Mouse (Mus musculus) lung, embryonic 15.5 days (tissue): ENCODE measurements around the gene Slc12a5. TPM values are rescaled to one million over a fixed set of nuclear protein-coding genes. Genes with fewer than 3 reads are reported as not detected.

ENCODE experiments used
- ATAC-seq: fragments of 200-750 bp; cut with Nextera tagmentation; 2 replicates; pipeline ENCODE4 v1.8.0; 2017; ENCODE audit warnings: moderate number of reproducible peaks, borderline replicate concordance; ENCODE audit not compliant: low FRiP score, low TSS enrichment; ENCODE audit errors: extremely low read depth
- H3K27ac ChIP-seq: fragments of 300-500 bp; sonication (generic); 2 replicates; pipeline ENCODE4 v1.5.1; 2015; ENCODE audit warnings: moderate library complexity, mild to moderate bottlenecking, inconsistent platforms
- H3K27me3 ChIP-seq: fragments of 300-500 bp; sonication (generic); 2 replicates; pipeline ENCODE4 v1.6.1; 2015; ENCODE audit warnings: inconsistent platforms
- H3K36me3 ChIP-seq: fragments of 300-500 bp; sonication (generic); 2 replicates; pipeline ENCODE4 v1.6.1; 2015; ENCODE audit warnings: inconsistent platforms
- H3K4me1 ChIP-seq: fragments of 300-500 bp; sonication (generic); 2 replicates; pipeline ENCODE4 v1.6.1; 2015; ENCODE audit warnings: inconsistent platforms
- H3K4me2 ChIP-seq: fragments of 300-500 bp; sonication (generic); 2 replicates; pipeline ENCODE4 v1.6.1; 2015; ENCODE audit warnings: inconsistent platforms, mild to moderate bottlenecking, moderate library complexity
- H3K4me3 ChIP-seq: fragments of 300-500 bp; sonication (generic); 2 replicates; pipeline ENCODE4 v1.5.1; 2015; ENCODE audit warnings: mild to moderate bottlenecking, inconsistent platforms
- H3K9ac ChIP-seq: fragments of 300-500 bp; sonication (generic); 2 replicates; pipeline ENCODE4 v1.6.1; 2015; ENCODE audit warnings: inconsistent platforms
- H3K9me3 ChIP-seq: fragments of 300-500 bp; sonication (generic); 2 replicates; pipeline ENCODE4 v1.6.1; 2016; ENCODE audit warnings: inconsistent platforms
- WGBS: fragments of 180-500 bp; shearing (Covaris S2); methylation state at CpG from one replicate; pipeline ENCODE4 v1.1.7; 2015; 5-methylcytosine and 5-hydroxymethylcytosine counted together
- polyA plus RNA-seq: library from polyadenylated mRNA; unstranded; fragments of >200 nt; fragmentation: Nextera tagmentation; extraction: Ambion mirVana; gene quantifications from 2 replicates; pipeline ENCODE4 v1.2.1, GENCODE M21; 2015

Gene Slc12a5
- polyA plus RNA-seq, 1 experiment from 2014 or later: 1.1 TPM

DNA sequence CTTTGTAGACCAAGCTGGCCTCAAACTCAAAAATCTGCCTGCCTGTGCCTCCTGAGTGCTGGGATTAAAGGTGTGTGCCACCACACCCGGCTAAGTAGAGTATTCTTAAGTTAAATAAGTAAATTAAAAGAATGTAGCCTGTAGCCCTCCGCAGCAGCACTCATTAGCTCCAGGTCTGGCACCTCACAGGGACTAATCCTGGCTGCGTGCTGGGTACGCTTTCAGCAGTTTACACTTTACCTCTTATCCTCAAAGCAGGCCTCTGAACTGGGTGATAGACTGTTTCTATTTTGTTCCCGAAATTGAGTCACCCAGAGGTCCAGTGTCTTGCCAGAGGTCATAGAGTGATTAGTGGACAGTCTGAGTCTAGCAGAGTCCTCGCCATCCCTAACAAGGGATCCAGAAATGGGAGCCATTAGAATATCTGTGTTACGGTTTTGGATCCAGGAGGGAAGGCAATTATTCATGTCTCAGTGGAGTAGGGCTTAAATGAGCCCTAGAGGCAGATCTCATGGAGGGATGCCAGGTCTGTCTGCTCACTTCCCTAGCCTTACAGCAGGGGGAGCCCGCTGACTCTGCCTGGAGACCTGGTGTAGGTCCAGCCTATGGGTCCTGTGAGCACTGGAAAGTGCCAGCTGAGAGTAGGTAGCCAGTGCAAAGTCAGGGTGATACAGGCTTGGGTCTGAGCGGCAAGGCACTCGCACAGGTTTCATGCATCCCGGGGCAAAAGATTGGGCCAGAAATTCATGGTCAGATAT lies 36.3 kb upstream of the Slc12a5 start:
- no peak overlapping the region for H3K4me2 ChIP-seq
- H3K9me3 ChIP-seq: no peaks in the 10 kb centered on the region
- ATAC-seq: 0 out of 2 replicates have a peak, but pooled peaks have one; percentile 20
- peaks cover 5% of the 10 kb centered on the region; the same call in 1 of the 2 replicates for H3K36me3 ChIP-seq
- no peak overlapping the region for H3K27ac ChIP-seq
- 31% methylated on average over 11 of the region's 11 CpGs for WGBS
- no peak overlapping the region for H3K4me3 ChIP-seq
- H3K9ac ChIP-seq: no peak overlapping the region
- H3K27me3 ChIP-seq: peaks cover 4% of the 10 kb centered on the region; the same call in 1 of the 2 replicates
- no peaks in the 10 kb centered on the region for H3K4me1 ChIP-seq

DNA sequence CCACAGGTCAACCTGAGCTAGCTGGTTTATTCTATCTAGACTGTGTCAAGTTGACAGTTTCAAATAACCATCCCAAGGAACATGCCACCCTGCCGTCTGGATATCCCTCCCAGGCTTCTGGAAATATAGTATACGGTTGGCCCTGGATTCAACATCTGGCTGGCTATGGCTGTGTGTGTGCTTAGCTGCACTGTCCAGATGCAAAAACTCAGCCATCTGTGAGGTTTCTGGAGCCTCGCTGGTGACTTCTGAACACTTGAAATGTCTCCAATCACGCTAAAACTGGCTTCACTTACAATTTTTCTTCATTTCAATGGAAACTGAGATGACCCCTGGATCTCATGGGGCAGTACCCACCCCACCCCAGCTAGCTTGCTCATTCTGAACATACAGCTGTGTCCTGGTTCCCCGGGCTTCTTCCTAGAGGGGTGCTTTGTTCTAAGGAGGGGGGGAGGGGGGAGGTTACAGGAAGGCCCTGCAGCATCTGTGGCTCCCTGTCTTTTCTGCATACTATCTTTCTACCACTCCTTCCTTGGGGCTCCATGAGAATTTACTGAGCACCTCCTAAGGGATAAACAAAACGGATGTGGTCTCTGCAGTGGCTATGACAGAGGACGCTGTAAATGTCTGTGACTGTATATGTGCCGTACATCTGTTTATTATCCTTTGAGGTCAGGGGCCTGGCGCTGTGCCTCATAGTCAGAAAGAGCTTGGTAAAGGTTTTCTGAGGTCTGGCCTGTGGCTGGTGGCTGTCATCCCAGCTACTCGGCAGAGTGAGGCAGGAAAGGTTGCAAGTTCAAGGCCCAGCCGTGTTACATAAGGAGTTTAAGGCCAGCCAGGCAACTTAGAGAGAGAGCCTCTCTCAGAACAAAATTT lies 29.7 kb upstream of the Slc12a5 start:
- no peaks in the 10 kb centered on the region for H3K4me1 ChIP-seq
- no peak overlapping the region for H3K4me2 ChIP-seq
- H3K36me3 ChIP-seq: no peaks in the 10 kb centered on the region
- no peaks in the 10 kb centered on the region for H3K9me3 ChIP-seq
- no peak overlapping the region for H3K27ac ChIP-seq
- no peak overlapping the region for H3K9ac ChIP-seq
- ATAC-seq: peak; percentile 32; the same call in 1 of the 2 replicates
- 30% methylated on average over 11 of the region's 11 CpGs for WGBS
- H3K4me3 ChIP-seq: no peak overlapping the region
- H3K27me3 ChIP-seq: peaks cover 25% of the 10 kb centered on the region

DNA sequence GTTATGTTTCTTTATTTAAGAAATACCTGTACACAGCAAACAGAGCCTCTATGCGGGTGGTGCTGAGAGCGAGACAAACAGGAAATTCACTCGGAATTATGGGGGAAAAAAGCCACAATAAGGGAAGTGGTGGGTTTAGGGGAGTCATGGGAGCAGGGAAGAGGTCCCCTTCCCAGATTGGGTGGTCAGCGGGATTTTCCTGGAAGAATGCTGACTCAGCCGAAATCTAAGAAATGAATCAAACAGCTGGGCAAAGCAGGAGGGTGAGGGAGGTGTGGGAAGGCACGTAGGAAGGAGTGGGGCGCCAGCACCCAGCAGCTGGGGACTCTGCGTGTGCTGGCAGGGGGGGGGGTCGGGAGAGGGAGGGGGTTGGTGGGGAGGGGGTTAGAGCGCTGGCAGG lies 27.1 kb upstream of the Slc12a5 start:
- 29% methylated on average over 10 of the region's 10 CpGs for WGBS
- no peak for ATAC-seq
- no peak overlapping the region for H3K4me3 ChIP-seq
- peaks cover 4% of the 10 kb centered on the region; the same call in 1 of the 2 replicates for H3K4me1 ChIP-seq
- no peaks in the 10 kb centered on the region for H3K36me3 ChIP-seq
- no peak overlapping the region for H3K27ac ChIP-seq
- no peaks in the 10 kb centered on the region for H3K9me3 ChIP-seq
- H3K9ac ChIP-seq: no peak overlapping the region
- H3K4me2 ChIP-seq: no peak overlapping the region
- peaks cover 41% of the 10 kb centered on the region for H3K27me3 ChIP-seq

DNA sequence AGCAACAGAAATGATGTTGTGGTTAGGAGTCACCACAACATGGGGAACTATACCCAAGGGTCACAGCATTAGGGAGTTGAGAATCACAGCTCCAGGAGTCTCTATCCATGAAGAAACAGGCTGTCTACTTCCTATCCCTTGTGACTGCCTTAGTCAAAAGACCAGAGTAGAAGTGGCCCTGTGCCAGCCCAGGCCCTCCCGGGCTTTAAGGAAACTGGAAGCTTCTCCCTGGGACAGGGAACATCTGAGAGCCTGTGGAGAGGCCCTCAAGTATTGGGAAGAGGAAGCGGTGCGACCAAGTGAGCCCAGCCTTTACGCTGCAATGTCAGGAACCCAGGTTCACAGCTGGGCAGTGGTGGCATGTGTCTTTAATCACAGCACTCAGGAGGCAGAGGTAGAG lies 24.6 kb upstream of the Slc12a5 start:
- Histone ChIP-seq H3K36me3 (no peaks in the 10 kb centered on the region), H3K9me3 (no peaks in the 10 kb centered on the region), H3K27me3 (peaks cover 66% of the 10 kb centered on the region), H3K9ac (no peak overlapping the region), H3K4me1 (peaks cover 12% of the 10 kb centered on the region; the same call in 1 of the 2 replicates), H3K27ac (no peak overlapping the region), H3K4me3 (no peak overlapping the region), H3K4me2 (no peak overlapping the region)
- WGBS: 54% methylated on average over 4 of the region's 4 CpGs
- no peak for ATAC-seq

DNA sequence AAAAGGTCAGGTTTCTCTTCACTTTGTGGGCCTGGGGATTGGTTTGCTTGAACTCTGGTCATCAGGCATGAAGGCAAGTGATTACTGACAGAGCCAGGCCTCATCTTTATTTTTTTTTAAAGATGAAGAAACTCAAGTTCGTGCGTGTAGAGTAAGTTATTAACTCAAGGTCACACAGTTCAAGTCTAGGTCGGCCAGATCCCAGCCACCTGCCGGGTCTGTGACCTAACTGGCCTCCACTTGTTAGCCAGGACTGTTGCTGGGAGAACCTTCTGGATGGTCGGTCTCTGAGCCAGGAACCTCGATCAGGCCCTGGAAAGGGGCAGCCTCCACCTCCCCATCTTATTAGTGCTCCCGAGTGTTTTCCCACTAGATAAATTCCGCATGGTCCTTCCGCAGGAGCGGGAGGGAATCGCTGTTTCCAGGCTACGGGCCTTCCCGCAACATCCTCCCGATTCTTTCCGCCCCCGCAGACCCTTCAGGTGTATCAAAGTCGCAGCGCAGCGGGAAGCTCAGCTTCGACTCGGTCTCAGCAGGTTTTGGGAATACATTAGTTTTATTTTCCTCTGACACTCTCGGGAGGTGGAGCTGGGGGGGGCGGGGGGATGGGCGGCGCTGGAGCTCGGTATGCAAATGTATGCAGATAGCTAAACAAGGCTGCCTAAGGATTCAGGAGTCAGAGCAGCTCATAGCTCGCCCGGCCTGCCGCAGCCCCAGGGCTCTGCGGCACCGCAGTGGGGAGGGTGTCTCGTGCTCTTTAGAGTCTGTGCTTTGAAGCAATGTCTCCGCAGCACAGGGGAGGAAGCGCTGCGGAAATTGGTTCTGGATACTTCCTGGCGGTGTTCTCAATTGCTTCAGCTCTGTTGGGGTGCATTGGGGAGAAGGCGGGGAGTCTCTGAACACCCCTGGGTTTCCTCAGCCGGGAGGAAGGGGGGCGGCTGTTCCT lies 22.2 kb upstream of the Slc12a5 start:
- ATAC-seq: peak; percentile 63; the same call in 1 of the 2 replicates
- Histone ChIP-seq H3K9ac (no peak overlapping the region), H3K4me2 (peak overlapping the region; percentile 53), H3K27ac (no peak overlapping the region), H3K9me3 (no peaks in the 10 kb centered on the region), H3K27me3 (peaks cover 59% of the 10 kb centered on the region), H3K4me1 (peaks cover 12% of the 10 kb centered on the region; the same call in 1 of the 2 replicates), H3K4me3 (peak overlapping the region; percentile 25), H3K36me3 (no peaks in the 10 kb centered on the region)
- WGBS: 2% methylated on average over 39 of the region's 39 CpGs

DNA sequence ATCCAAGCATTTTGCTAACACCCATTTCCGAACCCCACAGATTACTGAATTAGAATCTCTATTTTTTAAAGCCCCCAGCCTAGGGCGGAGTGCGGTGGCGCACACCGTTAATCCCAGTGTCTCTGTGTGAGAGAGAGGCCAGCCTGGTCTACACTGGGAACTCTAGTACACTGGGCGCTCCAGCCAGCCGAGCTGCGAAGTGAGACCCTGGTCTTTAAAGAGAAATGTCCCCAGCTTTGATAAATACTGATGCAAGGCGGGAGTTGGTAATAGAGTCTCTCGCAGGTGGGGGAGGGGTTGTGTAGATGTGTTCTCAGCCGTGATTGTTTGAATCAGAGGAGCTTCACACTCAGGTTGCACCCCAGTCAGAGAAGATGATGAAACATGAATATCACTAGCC lies 21.5 kb upstream of the Slc12a5 start:
- Histone ChIP-seq H3K4me1 (peaks cover 12% of the 10 kb centered on the region; the same call in 1 of the 2 replicates), H3K27ac (no peak overlapping the region), H3K4me3 (peak overlapping the region; percentile 25; the same call in 1 of the 2 replicates), H3K9me3 (no peaks in the 10 kb centered on the region), H3K36me3 (no peaks in the 10 kb centered on the region), H3K27me3 (peaks cover 57% of the 10 kb centered on the region), H3K9ac (no peak overlapping the region), H3K4me2 (peak overlapping the region; percentile 53)
- WGBS: 3% methylated on average over 11 of the region's 11 CpGs
- ATAC-seq: no peak

DNA sequence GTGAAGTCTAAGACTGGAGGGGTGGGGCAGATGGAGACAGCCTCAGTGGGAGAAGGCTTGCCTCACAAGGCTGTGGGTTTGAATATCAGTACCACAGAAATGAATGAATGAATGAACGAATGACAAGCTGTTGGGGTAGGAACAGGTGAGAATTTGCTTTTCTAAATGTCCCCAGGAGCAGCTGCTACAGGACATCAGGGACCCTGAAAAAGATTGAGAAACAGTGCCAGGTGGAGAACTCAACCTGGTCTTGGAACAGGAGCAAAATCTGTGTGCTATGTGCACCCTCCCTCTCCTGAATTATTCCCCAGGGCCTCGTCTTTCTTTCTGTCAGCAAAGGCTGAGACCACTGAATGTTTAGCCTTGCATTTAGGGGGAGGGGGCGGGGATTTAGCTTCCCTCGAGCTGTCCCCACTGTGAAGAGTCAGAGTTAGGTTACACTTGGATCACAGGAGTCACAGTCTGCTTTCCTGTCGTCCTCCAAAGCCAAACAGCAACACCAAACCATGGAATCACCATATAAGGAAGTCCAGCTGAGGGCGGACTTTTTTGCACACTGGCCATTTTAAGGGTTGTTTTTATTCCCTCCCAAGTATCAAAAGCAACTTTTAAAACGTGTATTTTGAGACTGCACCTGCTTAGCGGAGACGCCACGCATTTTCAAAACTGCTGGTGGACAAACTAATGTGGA lies 20.3 kb upstream of the Slc12a5 start, which contains the start of gene Mmp9:
Gene Mmp9 (plus strand): TSS at position 641 of the 691 bp plus-strand sequence.
- Histone ChIP-seq H3K27me3 (peaks cover 57% of the 10 kb centered on the region), H3K9ac (no peak within 1 kb of the TSS), H3K4me2 (no peak within 1 kb of the TSS), H3K4me3 (no peak within 1 kb of the TSS), H3K27ac (no peak within 1 kb of the TSS), H3K36me3 (no peaks in the 10 kb centered on the region), H3K9me3 (no peaks in the 10 kb centered on the region), H3K4me1 (peaks cover 12% of the 10 kb centered on the region; the same call in 1 of the 2 replicates)
- WGBS: 23% methylated on average over 10 of the region's 10 CpGs
- no peak for ATAC-seq

DNA sequence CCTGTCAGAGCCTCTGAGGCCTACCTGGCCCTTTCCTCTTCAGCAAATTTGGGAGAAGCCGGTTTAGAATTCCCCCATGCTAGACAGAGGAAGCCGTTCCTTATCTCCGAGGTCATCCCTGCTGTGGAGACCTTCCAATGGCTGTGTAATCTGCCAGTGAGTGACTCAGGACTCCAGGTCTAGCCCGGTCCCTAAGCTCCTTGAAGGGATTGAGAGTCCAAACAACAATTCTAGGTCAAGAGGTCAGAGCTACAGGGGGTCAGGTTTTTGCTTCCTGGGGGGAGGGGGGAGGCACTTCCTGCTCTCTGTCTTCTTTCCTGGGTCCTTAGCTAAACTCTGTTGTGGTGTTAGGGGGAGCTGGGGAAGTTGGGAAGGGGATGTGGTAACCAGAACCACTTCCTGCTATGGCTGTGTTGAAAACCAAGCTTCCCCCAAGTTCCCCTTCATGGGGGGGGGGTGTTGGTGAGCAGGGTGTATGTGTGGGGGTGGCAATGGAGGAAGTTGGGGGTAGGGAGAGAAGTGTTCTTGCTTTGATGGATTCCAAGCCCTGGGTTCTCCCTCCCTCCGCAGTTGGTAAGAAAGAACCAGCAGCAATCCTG lies 17.8 kb upstream of the Slc12a5 start:
- Histone ChIP-seq H3K9ac (no peak overlapping the region), H3K36me3 (no peaks in the 10 kb centered on the region), H3K4me1 (peaks cover 12% of the 10 kb centered on the region; the same call in 1 of the 2 replicates), H3K27ac (no peak overlapping the region), H3K27me3 (peaks cover 63% of the 10 kb centered on the region), H3K9me3 (no peaks in the 10 kb centered on the region), H3K4me2 (no peak overlapping the region), H3K4me3 (no peak overlapping the region)
- WGBS: 13% methylated on average over 5 of the region's 5 CpGs
- ATAC-seq: no peak

DNA sequence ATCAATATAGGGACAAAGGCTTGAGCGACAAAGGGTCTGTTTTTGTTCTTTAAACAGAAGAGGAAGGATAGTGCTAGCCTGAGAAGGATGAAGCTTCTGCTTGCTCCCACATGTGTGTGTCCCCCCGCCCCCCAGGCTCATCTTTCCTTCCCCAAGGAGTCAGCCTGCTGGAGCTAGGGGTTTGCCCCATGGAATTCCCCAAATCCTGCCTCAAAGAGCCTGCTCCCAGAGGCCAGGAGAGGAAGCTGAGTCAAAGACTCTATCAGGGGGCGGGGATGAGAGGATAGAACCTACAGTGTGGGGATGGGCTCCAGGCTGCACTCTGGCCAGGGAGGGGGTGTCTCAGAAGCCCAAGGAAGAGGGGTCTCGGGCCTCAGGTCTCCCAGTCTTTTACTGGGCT lies 13.1 kb upstream of the Slc12a5 start:
- 36% methylated on average over 4 of the region's 4 CpGs for WGBS
- no peak overlapping the region for H3K4me2 ChIP-seq
- H3K27me3 ChIP-seq: peaks cover 70% of the 10 kb centered on the region
- no peaks in the 10 kb centered on the region for H3K4me1 ChIP-seq
- no peak for ATAC-seq
- H3K36me3 ChIP-seq: no peaks in the 10 kb centered on the region
- H3K9me3 ChIP-seq: no peaks in the 10 kb centered on the region
- no peak overlapping the region for H3K27ac ChIP-seq
- no peak overlapping the region for H3K4me3 ChIP-seq
- H3K9ac ChIP-seq: no peak overlapping the region

DNA sequence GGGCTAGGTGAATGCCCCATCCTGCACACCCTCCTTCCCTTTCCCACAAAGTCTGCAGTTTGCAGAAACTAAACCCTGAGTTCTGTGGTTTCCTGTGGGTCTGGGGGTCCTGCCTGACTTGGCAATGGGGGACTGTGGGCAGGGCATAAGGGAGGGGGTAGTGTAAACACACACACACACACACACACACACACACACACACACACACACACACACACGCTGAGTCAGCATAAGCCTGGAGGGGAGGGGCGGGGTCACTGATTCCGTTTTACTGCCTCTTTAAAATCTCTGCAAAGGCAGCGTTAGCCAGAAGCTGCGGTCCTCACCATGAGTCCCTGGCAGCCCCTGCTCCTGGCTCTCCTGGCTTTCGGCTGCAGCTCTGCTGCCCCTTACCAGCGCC lies 12.7 kb upstream of the Slc12a5 start:
- peaks cover 74% of the 10 kb centered on the region for H3K27me3 ChIP-seq
- 7% methylated on average over 6 of the region's 7 CpGs for WGBS
- H3K4me3 ChIP-seq: no peak overlapping the region
- H3K4me2 ChIP-seq: no peak overlapping the region
- H3K9me3 ChIP-seq: no peaks in the 10 kb centered on the region
- H3K27ac ChIP-seq: no peak overlapping the region
- H3K36me3 ChIP-seq: no peaks in the 10 kb centered on the region
- H3K9ac ChIP-seq: no peak overlapping the region
- ATAC-seq: no peak
- 0 out of 2 replicates have a peak, but pooled peaks cover under 1% of the 10 kb centered on the region for H3K4me1 ChIP-seq
